Mouse (Mus musculus) liver, adult (tissue): Measurements from ENCODE around the gene Wscd1.

ENCODE experiments used
- GATA4 ChIP-seq: IDR thresholded peaks from 2 replicates; pipeline ENCODE4 v1.6.1; 2014; ENCODE audit warnings: mild to moderate bottlenecking, low read length; ENCODE audit not compliant: insufficient replicate concordance

Gene Wscd1

GRCm38 (mm10) chr11:71749671-71750070 is at the start of gene Wscd1:
Wscd1 (plus strand) TSS chr11:71749920.
- TF ChIP-seq GATA4 = no peak

- TF ChIP-seq GATA4 = no peak
Observed at GRCm38 (mm10) chr11:71728066-71728465, 21.7 kb upstream of the Wscd1 start.

GRCm38 (mm10) chr11:71729287-71729686 is 20.4 kb upstream of the Wscd1 start:
- TF ChIP-seq GATA4 = no peak

- no peak for TF ChIP-seq GATA4
Observed at GRCm38 (mm10) chr11:71733771-71734170, 15.9 kb upstream of the Wscd1 start.

GRCm38 (mm10) chr11:71737106-71737505 is 12.6 kb upstream of the Wscd1 start:
- no peak for TF ChIP-seq GATA4

DNA sequence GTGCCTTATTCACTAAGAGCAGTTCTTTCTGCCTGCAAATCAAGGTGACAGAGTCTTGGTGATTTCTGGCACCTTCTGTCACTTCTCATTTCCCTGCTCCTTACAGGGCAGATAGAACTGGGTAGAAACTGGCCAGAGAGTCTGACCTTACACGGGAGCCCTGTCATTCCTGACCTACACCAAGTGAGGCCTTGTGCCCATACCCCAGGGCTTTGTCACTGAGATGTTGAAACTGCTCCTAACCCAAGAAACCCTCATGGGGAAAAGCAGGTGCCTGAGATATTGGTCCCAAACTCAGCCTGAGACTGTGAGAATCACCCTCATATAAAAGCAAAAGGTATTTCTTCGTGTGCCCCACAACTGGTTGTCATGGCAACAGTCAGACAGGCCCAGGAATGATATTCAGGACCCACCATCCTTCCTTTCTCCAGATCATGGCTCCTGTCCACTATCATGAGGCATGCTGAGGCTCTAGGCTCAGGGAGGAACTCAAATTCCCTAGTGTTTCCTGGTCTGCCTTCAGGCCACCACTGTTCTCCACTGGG is 11.1 kb upstream of the Wscd1 start:
- no peak for TF ChIP-seq GATA4

GRCm38 (mm10) chr11:71745875-71746274 is 3.8 kb upstream of the Wscd1 start:
- TF ChIP-seq GATA4 = no peak

GRCm38 (mm10) chr11:71747719-71748118 is 2.0 kb upstream of the Wscd1 start:
- no peak for TF ChIP-seq GATA4

GRCm38 (mm10) chr11:71750534-71751173 is 934 bp downstream of the Wscd1 start:
- no peak for TF ChIP-seq GATA4

GRCm38 (mm10) chr11:71751174-71751611 is 1.5 kb downstream of the Wscd1 start:
- no peak for TF ChIP-seq GATA4

DNA sequence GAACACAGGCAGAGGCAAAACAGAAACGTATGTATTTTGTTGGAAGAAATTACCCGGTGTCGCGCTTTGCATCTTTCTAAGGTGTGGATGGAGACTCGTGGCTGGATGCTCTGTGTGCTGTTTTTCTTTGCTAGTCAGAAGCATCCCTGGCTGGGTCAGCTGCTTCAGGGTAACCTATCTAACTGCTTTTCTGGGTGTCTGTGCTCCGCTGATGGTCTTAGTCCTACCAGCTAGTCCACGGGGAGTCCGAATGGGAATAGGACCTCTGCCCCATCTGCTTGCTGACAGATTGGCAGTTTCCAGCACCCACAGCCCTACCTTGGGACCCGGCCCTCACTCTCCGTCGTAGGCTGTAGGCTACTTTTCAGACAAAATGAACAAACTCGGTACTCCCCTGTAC is 2.0 kb downstream of the Wscd1 start:
- no peak for TF ChIP-seq GATA4

DNA sequence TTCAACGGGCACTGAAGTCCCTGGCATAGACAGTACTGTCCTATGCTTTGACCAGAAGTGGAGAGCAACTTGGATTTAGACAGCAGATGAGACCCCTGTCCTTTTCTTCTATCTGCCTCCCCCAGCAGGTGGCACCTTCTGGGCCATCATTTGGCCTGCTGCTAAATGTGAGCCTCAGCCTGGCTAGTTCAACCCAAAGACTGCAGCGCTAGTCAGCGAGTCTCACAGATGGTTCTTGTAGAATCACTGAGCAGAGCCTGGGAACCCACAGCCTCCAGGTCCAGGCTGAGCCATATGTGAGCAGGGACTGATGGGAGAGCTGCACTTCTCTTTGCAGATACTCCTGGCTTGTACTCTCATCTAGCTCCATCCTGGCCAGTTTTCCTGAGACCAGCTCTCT is 2.9 kb downstream of the Wscd1 start:
- no peak for TF ChIP-seq GATA4

GRCm38 (mm10) chr11:71755115-71755514 is 5.4 kb downstream of the Wscd1 start:
- TF ChIP-seq GATA4 = no peak

- no peak for TF ChIP-seq GATA4
Observed at GRCm38 (mm10) chr11:71756325-71756724, 6.6 kb downstream of the Wscd1 start.

- no peak for TF ChIP-seq GATA4
Observed at GRCm38 (mm10) chr11:71758211-71759110, 8.7 kb downstream of the Wscd1 start.

DNA sequence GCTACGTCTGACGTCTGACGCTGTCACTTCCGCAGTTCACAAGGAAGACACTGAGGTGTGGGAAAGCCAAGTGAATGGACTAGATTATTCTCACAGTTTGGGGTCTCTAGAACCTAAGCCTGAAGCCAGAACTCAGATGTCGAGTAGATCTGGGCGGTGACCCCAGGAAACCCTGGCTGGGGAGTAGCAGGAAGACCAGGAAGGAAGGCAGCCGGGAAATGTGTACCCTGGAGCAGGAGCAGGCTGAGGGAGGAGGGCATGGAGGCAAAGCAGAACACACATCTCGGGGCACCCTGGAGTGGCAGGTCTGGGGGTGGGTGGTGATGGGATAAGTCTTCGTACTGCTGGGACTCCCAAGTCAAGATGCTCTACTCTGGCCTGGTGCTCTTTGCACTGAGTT is 11.3 kb downstream of the Wscd1 start:
- no peak for TF ChIP-seq GATA4
